Mouse (Mus musculus): ENCODE results near the gene St6galnac3. TPM values are rescaled to one million over a fixed set of nuclear protein-coding genes. Genes with fewer than 3 reads are reported as not detected.
A peak's percentile ranks its signal among the peaks of the same experiment; 100 is the strongest.

The St6galnac3 gene
- total RNA-seq, 2 experiments from 2014 or later: 20.6 to 23.3 TPM

- DNase-seq (ENCODE audit: low spot score in 2 of 2): no peak
These were observed 244.9 kb downstream of the St6galnac3 start for GRCm38 (mm10) chr3:153480005-153480635.

- no peak for DNase-seq (ENCODE audit: low spot score in 2 of 2)
These were observed 249.1 kb downstream of the St6galnac3 start for GRCm38 (mm10) chr3:153475919-153476318.

GRCm38 (mm10) chr3:153475461-153475860 lies 249.5 kb downstream of the St6galnac3 start:
- no peak for DNase-seq (ENCODE audit: low spot score in 2 of 2)

- no peak for DNase-seq (ENCODE audit: low spot score in 2 of 2)
These were observed 252.1 kb downstream of the St6galnac3 start for GRCm38 (mm10) chr3:153472583-153473471.

GRCm38 (mm10) chr3:153463849-153464248 lies 261.1 kb downstream of the St6galnac3 start:
- DNase-seq (ENCODE audit: low spot score in 2 of 2): no peak

- DNase-seq (ENCODE audit: low spot score in 2 of 2): no peak
These were observed 264.8 kb downstream of the St6galnac3 start for GRCm38 (mm10) chr3:153460173-153460572.

GRCm38 (mm10) chr3:153458593-153458992 lies 266.4 kb downstream of the St6galnac3 start:
- peak in 1 of 2 experiments; percentile 37 for DNase-seq (ENCODE audit: low spot score in 2 of 2)

DNA sequence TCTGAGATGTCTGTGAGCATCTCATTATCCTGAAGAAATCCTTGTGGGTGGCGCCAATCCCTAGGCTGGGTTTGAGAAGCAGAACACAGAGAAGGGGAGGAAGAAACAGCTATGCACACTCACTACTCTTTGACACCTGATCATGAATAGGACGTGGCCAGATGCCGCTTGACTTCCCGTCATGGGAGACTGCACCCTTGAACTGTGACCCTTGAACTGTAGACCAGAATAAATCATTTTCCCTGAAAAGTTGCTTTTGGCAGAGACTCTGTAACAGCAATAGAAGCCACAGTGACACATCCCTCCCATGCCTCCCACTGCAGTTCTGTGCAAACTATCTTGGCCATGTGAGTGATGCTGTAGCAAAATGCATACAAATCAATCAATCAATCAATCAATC lies 267.3 kb downstream of the St6galnac3 start:
- DNase-seq (ENCODE audit: low spot score in 2 of 2): no peak

GRCm38 (mm10) chr3:153457203-153457602 lies 267.8 kb downstream of the St6galnac3 start:
- peak in 1 of 2 experiments; percentile 41 for DNase-seq (ENCODE audit: low spot score in 2 of 2)

DNA sequence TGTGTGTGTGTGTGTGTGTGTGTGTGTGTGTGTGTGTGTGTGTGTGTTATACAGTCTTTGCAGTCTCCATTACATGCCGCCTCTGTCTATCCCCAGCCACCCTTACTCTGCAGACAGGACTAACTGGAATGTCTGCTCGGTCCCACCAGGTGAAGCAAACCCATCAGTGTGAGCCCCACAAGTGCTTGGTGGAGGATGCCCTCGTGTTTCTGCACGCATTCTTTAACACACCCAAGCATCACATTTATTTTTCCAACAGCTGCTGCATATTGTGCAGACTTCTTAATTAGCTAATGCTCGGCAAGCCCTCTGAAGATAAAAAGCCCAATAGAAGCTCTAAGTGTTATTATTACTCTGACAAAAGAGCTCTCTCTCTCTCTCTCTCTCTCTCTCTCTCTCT lies 268.7 kb downstream of the St6galnac3 start:
- DNase-seq (ENCODE audit: low spot score in 2 of 2): no peak

DNA sequence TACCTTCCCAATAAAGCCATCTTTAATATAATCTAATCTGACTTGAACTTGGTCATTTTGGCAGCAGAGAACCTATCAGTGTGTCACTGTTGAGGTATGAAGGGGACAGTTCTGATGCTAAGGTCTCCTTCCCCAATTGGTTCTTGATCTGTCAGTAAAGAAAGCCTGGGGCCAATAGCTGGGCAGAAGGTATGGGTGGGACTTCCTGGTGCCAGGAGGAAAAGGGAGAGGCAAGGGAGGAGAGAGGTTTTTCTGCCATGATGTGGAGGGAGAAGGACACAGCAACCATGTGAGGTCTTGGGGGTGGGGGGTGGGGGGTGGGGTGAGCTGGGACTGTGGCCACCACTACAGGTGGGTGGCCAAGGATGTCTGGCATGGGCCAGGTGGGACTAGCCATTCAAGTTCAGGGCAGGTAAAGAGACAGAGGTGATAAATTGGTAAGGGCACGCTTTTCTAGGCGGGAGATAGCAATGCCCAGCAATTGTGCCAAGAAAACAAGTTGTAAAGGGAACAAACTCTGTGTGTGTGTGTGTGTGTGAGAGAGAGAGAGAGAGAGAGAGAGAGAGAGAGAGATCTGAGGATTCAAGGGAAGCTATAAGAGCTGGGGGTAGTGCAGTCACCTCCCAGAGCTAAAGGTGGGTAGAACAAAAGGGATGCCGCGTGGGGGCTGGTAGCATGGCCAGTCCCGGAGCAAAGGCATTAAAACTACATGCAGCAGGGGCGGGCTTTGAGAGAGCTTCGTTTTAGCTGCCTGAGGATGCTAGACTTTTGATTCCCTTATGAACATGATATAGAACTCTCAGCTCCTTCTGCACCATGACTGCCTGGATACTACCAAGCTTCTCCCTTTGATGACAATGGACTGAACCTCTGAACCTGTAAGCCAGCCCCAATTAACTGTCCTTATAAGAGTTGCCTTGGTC lies 271.6 kb downstream of the St6galnac3 start:
- DNase-seq (ENCODE audit: low spot score in 2 of 2): no peak

DNA sequence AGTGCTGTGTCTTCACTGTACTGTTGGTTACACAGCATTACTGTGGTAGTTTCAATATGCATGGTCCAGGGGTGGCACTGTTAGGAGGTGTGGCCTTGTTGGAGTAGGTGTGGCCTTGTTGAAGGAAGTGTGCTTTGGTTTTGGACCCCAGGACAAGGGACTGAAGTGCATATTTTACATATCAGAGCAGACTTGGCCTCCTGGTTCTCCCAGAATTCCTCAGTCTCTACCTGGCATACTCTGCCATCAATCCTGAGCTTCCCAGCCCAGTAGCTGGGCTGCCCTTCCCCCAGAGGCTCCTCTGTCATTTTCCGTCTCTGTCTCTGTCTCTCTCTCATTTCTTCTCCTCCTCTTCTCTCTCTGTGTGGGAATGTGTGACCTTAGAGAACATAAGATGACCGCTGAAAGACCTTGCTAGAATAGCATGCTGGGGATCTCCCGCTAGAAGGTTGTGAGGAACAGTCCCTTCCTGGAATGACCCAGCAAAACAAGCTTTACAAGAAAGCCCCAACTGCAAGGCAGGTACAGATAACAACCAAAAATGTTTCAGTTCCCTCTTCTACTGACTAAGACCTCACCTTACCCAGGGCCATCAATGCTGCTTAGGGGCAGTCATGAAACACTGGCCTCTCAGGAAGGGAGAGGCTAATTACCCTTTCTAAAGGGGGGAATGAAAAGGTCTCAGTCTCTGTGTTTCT lies 272.5 kb downstream of the St6galnac3 start:
- no peak for DNase-seq (ENCODE audit: low spot score in 2 of 2)

DNA sequence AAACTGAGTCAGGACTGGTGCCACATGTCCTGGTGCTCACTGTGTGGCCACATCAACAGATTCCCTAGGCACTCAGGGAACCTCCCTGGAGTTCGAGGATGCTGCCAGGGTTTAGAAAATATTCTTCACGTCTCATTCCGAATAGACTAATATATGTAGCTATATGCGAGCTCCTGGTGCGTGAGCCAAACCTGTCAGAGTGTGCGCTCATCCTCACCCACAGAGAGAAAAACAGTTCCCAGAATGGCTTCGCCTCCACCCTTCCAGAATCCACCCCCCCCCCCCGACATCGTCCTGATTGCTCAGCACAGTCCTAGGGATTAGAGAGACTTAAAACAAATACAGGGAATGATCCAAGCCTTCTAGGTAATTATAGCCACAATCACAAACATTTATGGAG lies 283.6 kb downstream of the St6galnac3 start:
- no peak for DNase-seq (ENCODE audit: low spot score in 2 of 2)

GRCm38 (mm10) chr3:153436076-153437021 lies 288.6 kb downstream of the St6galnac3 start:
- DNase-seq (ENCODE audit: low spot score in 2 of 2): no peak

GRCm38 (mm10) chr3:153433010-153433409 lies 292.0 kb downstream of the St6galnac3 start:
- DNase-seq (ENCODE audit: low spot score in 2 of 2): no peak

GRCm38 (mm10) chr3:153432053-153432816 lies 292.7 kb downstream of the St6galnac3 start:
- DNase-seq (ENCODE audit: low spot score in 2 of 2): peak in 1 of 2 experiments; percentile 54

- peak in 1 of 2 experiments; percentile 50 for DNase-seq (ENCODE audit: low spot score in 2 of 2)
These were observed 295.1 kb downstream of the St6galnac3 start for GRCm38 (mm10) chr3:153429840-153430239.

DNA sequence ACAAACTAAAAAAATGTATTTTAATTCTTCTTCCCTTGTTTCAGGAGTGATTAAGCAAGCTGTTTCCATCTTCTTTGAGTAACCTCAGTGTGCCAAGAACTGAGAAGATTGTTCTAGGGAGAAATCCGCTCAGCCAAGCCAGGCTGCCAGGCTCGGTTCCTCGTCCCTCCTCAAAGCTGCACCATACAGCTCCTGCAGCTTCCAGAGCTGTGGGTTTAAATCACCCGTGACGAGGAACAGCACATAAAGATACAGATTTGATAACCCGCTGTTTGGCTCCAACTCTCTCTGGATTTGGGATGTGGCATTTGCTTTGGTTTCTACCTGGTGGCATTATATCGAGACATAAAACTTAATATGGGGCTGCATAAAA lies 303.1 kb downstream of the St6galnac3 start:
- no peak for DNase-seq (ENCODE audit: low spot score in 2 of 2)

Measured in layer of hippocampus, postnatal 14 days (tissue).